Mouse (Mus musculus): ENCODE measurements at regions not wholly inside any gene's neighbourhood (a gene's known extent, or its start where the extent isn't known, plus 50 kb on each side); places are given as distances from the start of the nearest gene placed in this dataset.

- DNase-seq (ENCODE audit: low spot score in 2 of 2): no peak
Measured at GRCm38 (mm10) chr1:128826419-128826818, 234.3 kb upstream of the Cxcr4 start.

GRCm38 (mm10) chr1:128824916-128825683 is 233.0 kb upstream of the Cxcr4 start:
- no peak for DNase-seq (ENCODE audit: low spot score in 2 of 2)

- peak; percentile 59 to 83 for DNase-seq (ENCODE audit: low spot score in 2 of 2)
Measured at GRCm38 (mm10) chr1:128824235-128824634, 232.1 kb upstream of the Cxcr4 start.

GRCm38 (mm10) chr1:128821991-128822390 is 229.9 kb upstream of the Cxcr4 start:
- DNase-seq (ENCODE audit: low spot score in 2 of 2): no peak

DNA sequence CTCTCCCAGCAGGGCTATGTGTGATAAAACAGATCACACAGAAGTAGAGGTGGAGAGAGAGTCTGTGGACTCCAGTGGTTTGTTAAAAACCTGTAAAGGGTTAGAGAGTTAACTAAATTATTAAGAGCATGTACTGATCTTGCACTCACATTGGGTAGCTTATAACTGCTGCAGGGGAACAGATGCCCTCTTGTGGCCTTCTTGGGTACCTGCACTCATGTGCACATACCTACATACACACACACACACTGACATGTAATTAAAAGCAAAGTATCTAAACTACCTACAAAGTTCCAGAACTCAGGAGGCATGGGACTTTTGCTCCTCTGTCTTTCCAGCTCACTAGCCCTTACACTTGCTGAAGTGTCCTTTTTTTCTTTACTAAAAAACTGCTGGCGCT is 228.4 kb upstream of the Cxcr4 start:
- DNase-seq (ENCODE audit: low spot score in 2 of 2): no peak

DNA sequence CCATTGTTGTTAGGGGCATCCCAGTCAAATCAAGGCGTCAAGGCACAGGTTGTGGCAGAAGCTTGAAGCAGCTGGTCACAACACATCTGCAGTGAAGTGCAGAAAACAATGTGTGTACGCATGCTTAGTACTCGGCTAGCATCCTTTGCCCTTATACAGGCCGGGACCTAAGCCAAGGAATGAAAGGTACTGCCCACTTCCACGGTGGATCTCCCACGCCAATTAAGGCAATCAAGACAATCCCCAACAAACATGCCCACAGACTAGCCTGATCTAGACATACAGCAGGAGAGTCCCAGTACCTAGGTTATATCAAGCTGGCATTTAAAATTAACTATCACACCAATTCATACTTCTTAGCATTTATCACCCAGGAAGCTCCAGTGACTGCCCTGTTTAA is 227.5 kb upstream of the Cxcr4 start:
- no peak for DNase-seq (ENCODE audit: low spot score in 2 of 2)

DNA sequence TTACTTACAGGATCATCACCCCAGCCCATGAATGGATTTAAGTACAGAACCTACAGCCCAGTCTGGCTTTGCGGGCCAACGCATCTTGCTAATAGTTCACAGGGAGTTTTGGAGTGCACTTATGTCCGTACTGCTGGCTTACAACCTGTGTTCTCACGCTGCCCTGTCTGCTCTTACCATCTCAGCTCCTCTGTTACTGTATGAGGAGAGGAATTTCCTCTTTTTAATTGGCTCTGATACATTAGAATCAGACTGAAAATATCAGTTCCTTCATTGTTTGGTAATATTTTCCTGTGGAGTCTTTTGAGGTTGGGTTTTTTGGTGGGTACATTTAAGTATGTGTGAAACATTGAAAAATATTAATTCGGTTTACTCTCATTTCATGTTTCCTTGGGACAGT is 221.3 kb upstream of the Cxcr4 start:
- no peak for DNase-seq (ENCODE audit: low spot score in 2 of 2)

GRCm38 (mm10) chr1:128810860-128811259 is 218.8 kb upstream of the Cxcr4 start:
- DNase-seq (ENCODE audit: low spot score in 2 of 2): no peak

- DNase-seq (ENCODE audit: low spot score in 2 of 2): no peak
Measured at GRCm38 (mm10) chr1:128810094-128810493, 218.0 kb upstream of the Cxcr4 start.

- no peak for DNase-seq (ENCODE audit: low spot score in 2 of 2)
Measured at GRCm38 (mm10) chr1:128809601-128810000, 217.5 kb upstream of the Cxcr4 start.

GRCm38 (mm10) chr1:128808599-128808998 is 216.5 kb upstream of the Cxcr4 start:
- no peak for DNase-seq (ENCODE audit: low spot score in 2 of 2)

- no peak for DNase-seq (ENCODE audit: low spot score in 2 of 2)
Measured at GRCm38 (mm10) chr1:128805687-128806653, 213.9 kb upstream of the Cxcr4 start.

DNA sequence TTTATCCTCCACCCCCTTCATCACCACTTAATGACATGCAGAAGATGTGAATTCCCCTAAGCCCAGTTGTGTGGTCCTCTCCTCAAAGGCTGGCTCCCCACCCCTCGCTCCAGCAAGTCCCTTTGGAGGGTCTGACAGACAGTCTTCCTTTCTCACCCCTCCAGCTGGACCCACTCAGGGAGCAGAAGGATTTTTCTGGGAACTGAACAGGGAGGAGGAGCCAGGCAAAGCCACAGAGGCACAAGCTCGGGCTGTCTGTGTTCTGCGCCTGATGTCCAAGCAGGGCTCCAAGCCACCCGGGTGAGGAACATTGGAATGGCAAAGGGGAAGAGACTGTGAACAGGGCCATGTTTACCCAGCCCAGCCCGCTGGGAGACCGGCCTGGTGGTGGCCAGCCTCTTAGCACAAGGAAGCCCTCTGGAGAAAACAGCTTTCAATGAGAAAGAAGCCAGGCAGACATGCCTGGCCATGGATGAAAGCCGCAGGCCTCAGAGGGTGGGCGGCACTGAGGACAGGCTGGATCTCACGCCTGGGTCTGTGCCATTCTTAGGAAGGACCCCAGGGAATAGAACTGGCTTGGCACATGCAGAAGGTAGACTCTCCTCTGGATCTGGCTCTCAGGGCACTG is 211.5 kb upstream of the Cxcr4 start:
- no peak for DNase-seq (ENCODE audit: low spot score in 2 of 2)

GRCm38 (mm10) chr1:128803058-128803432 is 211.0 kb upstream of the Cxcr4 start:
- no peak for DNase-seq (ENCODE audit: low spot score in 2 of 2)

DNA sequence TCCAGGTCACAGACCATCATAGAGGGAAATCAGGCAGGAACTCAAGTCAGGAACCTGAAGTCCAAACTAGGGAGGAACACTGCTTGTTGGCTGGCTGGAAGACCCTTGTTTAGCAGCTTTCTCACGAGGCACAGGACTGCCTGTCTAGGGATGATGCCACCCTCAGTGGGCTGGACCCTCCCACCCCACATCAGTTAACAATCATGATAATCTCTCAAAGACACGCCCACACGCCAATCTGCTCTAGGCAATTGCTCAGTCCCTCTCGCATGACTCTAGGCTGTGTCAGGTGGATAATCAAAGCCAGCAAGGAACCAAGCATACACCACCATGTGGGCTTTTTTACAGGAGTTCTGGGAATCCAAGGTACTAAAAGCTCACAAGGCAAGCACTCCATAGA is 206.6 kb upstream of the Cxcr4 start:
- DNase-seq (ENCODE audit: low spot score in 2 of 2): no peak

- DNase-seq (ENCODE audit: low spot score in 2 of 2): no peak
Measured at GRCm38 (mm10) chr1:128795654-128796053, 203.6 kb upstream of the Cxcr4 start.

GRCm38 (mm10) chr1:128790881-128791280 is 198.8 kb upstream of the Cxcr4 start:
- peak in 1 of 2 experiments; percentile 51 for DNase-seq (ENCODE audit: low spot score in 2 of 2)

- DNase-seq (ENCODE audit: low spot score in 2 of 2): no peak
Measured at GRCm38 (mm10) chr1:128789567-128790335, 197.7 kb upstream of the Cxcr4 start.

DNA sequence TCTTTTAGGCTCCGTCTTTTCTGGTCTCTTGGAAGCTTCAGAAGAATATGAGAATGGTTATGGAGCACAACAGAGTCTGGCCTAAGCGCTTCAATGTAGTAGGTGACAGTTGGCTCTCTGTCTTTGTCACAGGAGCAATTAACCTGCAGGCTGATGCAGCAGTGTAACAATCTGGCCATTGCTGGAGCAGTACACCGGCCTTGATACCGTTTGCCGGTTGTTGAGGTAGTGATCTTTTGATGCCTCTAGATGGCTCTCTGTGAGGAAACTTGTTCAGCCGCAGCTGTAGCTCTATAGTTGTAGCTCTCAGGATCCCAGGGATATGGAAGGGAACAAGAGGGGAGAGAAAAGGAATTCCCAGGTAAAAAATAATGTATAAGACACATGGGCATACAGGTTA is 196.1 kb upstream of the Cxcr4 start:
- no peak for DNase-seq (ENCODE audit: low spot score in 2 of 2)

- DNase-seq (ENCODE audit: low spot score in 2 of 2): peak; percentile 11 to 43
Measured at GRCm38 (mm10) chr1:128786941-128787569, 195.0 kb upstream of the Cxcr4 start.

GRCm38 (mm10) chr1:128782286-128782685 is 190.2 kb upstream of the Cxcr4 start:
- DNase-seq (ENCODE audit: low spot score in 2 of 2): no peak
